Mouse (Mus musculus) NIH3T3 (cell line): Measurements from ENCODE around the gene Frmd4a.
"Not testable (repeated sequence)": the region's sequence is repeated elsewhere in the genome, so short reads cannot be mapped to it uniquely, and the experiment has no call there.

Source experiments
- DNase-seq: peaks from one replicate; pipeline ENCODE4 v3.0.0-alpha.2; 2012; ENCODE audit warnings: low read depth

Frmd4a gene

GRCm38 (mm10) chr2:4556188-4556587 is 538.7 kb downstream of the Frmd4a start:
- no peak for DNase-seq

GRCm38 (mm10) chr2:4557028-4557427 is 539.5 kb downstream of the Frmd4a start:
- DNase-seq: peak; percentile 25

- DNase-seq: peak; percentile 88
Observed at GRCm38 (mm10) chr2:4557466-4557865, 539.9 kb downstream of the Frmd4a start.

GRCm38 (mm10) chr2:4558651-4559203 is 541.2 kb downstream of the Frmd4a start:
- DNase-seq: peak; percentile 66

- peak; percentile 90 for DNase-seq
Observed at GRCm38 (mm10) chr2:4559211-4559882, 541.8 kb downstream of the Frmd4a start.

GRCm38 (mm10) chr2:4559883-4560247 is 542.3 kb downstream of the Frmd4a start:
- no peak for DNase-seq

GRCm38 (mm10) chr2:4560516-4560915 is 543.0 kb downstream of the Frmd4a start:
- not testable (repeated sequence) for DNase-seq

GRCm38 (mm10) chr2:4561196-4561595 is 543.7 kb downstream of the Frmd4a start:
- DNase-seq: no peak

- DNase-seq: no peak
Observed at GRCm38 (mm10) chr2:4562373-4562772, 544.9 kb downstream of the Frmd4a start.

- no peak for DNase-seq
Observed at GRCm38 (mm10) chr2:4562826-4563225, 545.3 kb downstream of the Frmd4a start.

- no peak for DNase-seq
Observed at GRCm38 (mm10) chr2:4563322-4563721, 545.8 kb downstream of the Frmd4a start.

- DNase-seq: no peak
Observed at GRCm38 (mm10) chr2:4566260-4566955, 548.9 kb downstream of the Frmd4a start.

- DNase-seq: no peak
Observed at GRCm38 (mm10) chr2:4566956-4567680, 549.6 kb downstream of the Frmd4a start.

- DNase-seq: peak; percentile 42
Observed at GRCm38 (mm10) chr2:4568967-4569366, 551.5 kb downstream of the Frmd4a start.

GRCm38 (mm10) chr2:4570186-4570861 is 552.8 kb downstream of the Frmd4a start:
- DNase-seq: no peak

- DNase-seq: no peak
Observed at GRCm38 (mm10) chr2:4572498-4573263, 555.2 kb downstream of the Frmd4a start.

- no peak for DNase-seq
Observed at GRCm38 (mm10) chr2:4573386-4573785, 555.9 kb downstream of the Frmd4a start.

- no peak for DNase-seq
Observed at GRCm38 (mm10) chr2:4574251-4574650, 556.7 kb downstream of the Frmd4a start.

GRCm38 (mm10) chr2:4575163-4575562 is 557.6 kb downstream of the Frmd4a start:
- no peak for DNase-seq

GRCm38 (mm10) chr2:4575975-4576374 is 558.5 kb downstream of the Frmd4a start:
- DNase-seq: no peak

GRCm38 (mm10) chr2:4578291-4578690 is 560.8 kb downstream of the Frmd4a start:
- DNase-seq: peak; percentile 40
